Mouse (Mus musculus) spleen, adult 2 months (tissue): ENCODE measurements at regions not wholly inside any gene's neighbourhood (a gene's known extent, or its start where the extent isn't known, plus 50 kb on each side); places are given as distances from the start of the nearest gene placed in this dataset.

ENCODE experiments used
- CTCF ChIP-seq: fragments of 200-500 bp; IDR thresholded peaks from 2 replicates; pipeline ENCODE4 v1.5.1; 2011; ENCODE audit warnings: mild to moderate bottlenecking, inconsistent platforms; ENCODE audit not compliant: insufficient read depth, insufficient read length, insufficient replicate concordance; ENCODE audit errors: extremely low read depth
- POLR2A ChIP-seq: fragments of 200-500 bp; IDR thresholded peaks from 2 replicates; pipeline ENCODE4 v1.6.1; 2011; ENCODE audit warnings: low read depth, low read length, inconsistent platforms

DNA sequence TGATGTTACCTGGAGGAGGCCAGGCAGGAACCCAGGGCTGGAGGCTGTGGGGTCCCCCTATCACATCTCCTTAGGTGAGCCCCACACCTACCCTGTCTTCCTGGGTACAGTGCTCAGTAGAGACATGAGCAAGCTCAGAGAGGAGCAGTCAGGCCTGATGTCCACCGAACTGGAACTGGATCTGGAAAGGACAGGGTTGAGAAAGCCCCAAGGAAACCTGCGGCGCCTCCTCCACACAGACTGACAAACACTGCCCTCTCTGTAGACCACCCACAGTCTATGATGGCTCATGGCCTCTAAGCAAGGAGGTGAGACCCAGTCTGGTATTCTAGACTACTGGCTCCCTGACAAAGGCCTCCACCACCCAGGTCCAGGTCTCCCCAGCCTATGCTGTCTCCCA is 52.9 kb upstream of the Zmiz1 start:
- TF ChIP-seq CTCF: no peak
- no peak for TF ChIP-seq POLR2A
